Mouse (Mus musculus): Measurements from ENCODE around the gene Pde4c. TPM values are rescaled to one million over a fixed set of nuclear protein-coding genes. Genes with fewer than 3 reads are reported as not detected.

The Pde4c gene
- total RNA-seq (2021): 1 to 10 TPM; 1.4 to 1.5 TPM
- long read RNA-seq, experiment 1, partial matches to known transcripts: 0 of 2 reads
- long read RNA-seq, experiment 1, other reads (novel, unspliced or antisense): 1 of 2 reads
- long read RNA-seq, experiment 2, partial matches to known transcripts: 0 of 5 reads
- long read RNA-seq, experiment 2, other reads (novel, unspliced or antisense): 2 of 5 reads

- peak in 1 of 2 experiments; percentile 19 for DNase-seq (ENCODE audit: low spot score in 2 of 2)
Observed at GRCm38 (mm10) chr8:70723486-70724210, at the start of gene Pde4c. Gene Pde4c (plus strand): TSS chr8:70723720.

GRCm38 (mm10) chr8:70674109-70674508 lies 49.4 kb upstream of the Pde4c start:
- no peak for DNase-seq (ENCODE audit: low spot score in 2 of 2)

- DNase-seq (ENCODE audit: low spot score in 2 of 2): no peak
Observed at GRCm38 (mm10) chr8:70674716-70675115, 48.8 kb upstream of the Pde4c start.

- DNase-seq (ENCODE audit: low spot score in 2 of 2): no peak
Observed at GRCm38 (mm10) chr8:70675336-70675735, 48.2 kb upstream of the Pde4c start.

GRCm38 (mm10) chr8:70677451-70678080 lies 46.0 kb upstream of the Pde4c start:
- DNase-seq (ENCODE audit: low spot score in 2 of 2): no peak

GRCm38 (mm10) chr8:70678679-70679078 lies 44.8 kb upstream of the Pde4c start:
- no peak for DNase-seq (ENCODE audit: low spot score in 2 of 2)

- DNase-seq (ENCODE audit: low spot score in 2 of 2): no peak
Observed at GRCm38 (mm10) chr8:70679404-70679803, 44.1 kb upstream of the Pde4c start.

- DNase-seq (ENCODE audit: low spot score in 2 of 2): no peak
Observed at GRCm38 (mm10) chr8:70680039-70680438, 43.5 kb upstream of the Pde4c start.

GRCm38 (mm10) chr8:70681410-70681809 lies 42.1 kb upstream of the Pde4c start:
- no peak for DNase-seq (ENCODE audit: low spot score in 2 of 2)

- peak; percentile 64 to 78 for DNase-seq (ENCODE audit: low spot score in 2 of 2)
Observed at GRCm38 (mm10) chr8:70682193-70682592, 41.3 kb upstream of the Pde4c start.

GRCm38 (mm10) chr8:70682692-70683091 lies 40.8 kb upstream of the Pde4c start:
- DNase-seq (ENCODE audit: low spot score in 2 of 2): no peak

- DNase-seq (ENCODE audit: low spot score in 2 of 2): no peak
Observed at GRCm38 (mm10) chr8:70684291-70684690, 39.2 kb upstream of the Pde4c start.

GRCm38 (mm10) chr8:70687576-70687975 lies 35.9 kb upstream of the Pde4c start:
- DNase-seq (ENCODE audit: low spot score in 2 of 2): peak in 1 of 2 experiments; percentile 77

GRCm38 (mm10) chr8:70688136-70688535 lies 35.4 kb upstream of the Pde4c start:
- no peak for DNase-seq (ENCODE audit: low spot score in 2 of 2)

- no peak for DNase-seq (ENCODE audit: low spot score in 2 of 2)
Observed at GRCm38 (mm10) chr8:70689892-70690390, 33.6 kb upstream of the Pde4c start.

- no peak for DNase-seq (ENCODE audit: low spot score in 2 of 2)
Observed at GRCm38 (mm10) chr8:70691230-70691629, 32.3 kb upstream of the Pde4c start.

GRCm38 (mm10) chr8:70691727-70692231 lies 31.7 kb upstream of the Pde4c start:
- DNase-seq (ENCODE audit: low spot score in 2 of 2): no peak

- DNase-seq (ENCODE audit: low spot score in 2 of 2): no peak
Observed at GRCm38 (mm10) chr8:70693636-70694035, 29.9 kb upstream of the Pde4c start.

- peak in 1 of 2 experiments; percentile 48 for DNase-seq (ENCODE audit: low spot score in 2 of 2)
Observed at GRCm38 (mm10) chr8:70695318-70696018, 28.1 kb upstream of the Pde4c start.

GRCm38 (mm10) chr8:70696019-70696885 lies 27.3 kb upstream of the Pde4c start:
- DNase-seq (ENCODE audit: low spot score in 2 of 2): peak in 1 of 2 experiments; percentile 71
